Mouse (Mus musculus) Muller cell, postnatal 12 days (primary cell): Measurements from ENCODE around the gene Dio1.

Source experiments
- DNase-seq: peaks from one replicate; pipeline ENCODE4 v3.0.0-alpha.2; 2015; ENCODE audit errors: inconsistent ontology term

The Dio1 gene

GRCm38 (mm10) chr4:107306966-107307365, at the start of gene Dio1:
Gene Dio1 (minus strand): TSS chr4:107307169.
- no peak for DNase-seq

- DNase-seq: no peak
Measured at GRCm38 (mm10) chr4:107354543-107354942, 47.6 kb upstream of the Dio1 start.

GRCm38 (mm10) chr4:107354126-107354525, 47.2 kb upstream of the Dio1 start:
- no peak for DNase-seq

GRCm38 (mm10) chr4:107353612-107354011, 46.6 kb upstream of the Dio1 start:
- DNase-seq: no peak

- DNase-seq: no peak
Measured at GRCm38 (mm10) chr4:107351368-107351767, 44.4 kb upstream of the Dio1 start.

- peak; percentile 27 for DNase-seq
Measured at GRCm38 (mm10) chr4:107349311-107350008, 42.5 kb upstream of the Dio1 start.

GRCm38 (mm10) chr4:107348529-107349310, 41.8 kb upstream of the Dio1 start:
- no peak for DNase-seq

GRCm38 (mm10) chr4:107347221-107347620, 40.3 kb upstream of the Dio1 start:
- no peak for DNase-seq

GRCm38 (mm10) chr4:107344612-107345011, 37.6 kb upstream of the Dio1 start:
- DNase-seq: no peak

GRCm38 (mm10) chr4:107341354-107341753, 34.4 kb upstream of the Dio1 start:
- DNase-seq: peak; percentile 82

GRCm38 (mm10) chr4:107337455-107337854, 30.5 kb upstream of the Dio1 start:
- DNase-seq: no peak

GRCm38 (mm10) chr4:107336356-107336755, 29.4 kb upstream of the Dio1 start:
- DNase-seq: no peak

- DNase-seq: no peak
Measured at GRCm38 (mm10) chr4:107333514-107333913, 26.5 kb upstream of the Dio1 start.

- no peak for DNase-seq
Measured at GRCm38 (mm10) chr4:107328530-107328929, 21.6 kb upstream of the Dio1 start.

- DNase-seq: no peak
Measured at GRCm38 (mm10) chr4:107323113-107323512, 16.1 kb upstream of the Dio1 start.

GRCm38 (mm10) chr4:107321041-107321440, 14.1 kb upstream of the Dio1 start:
- no peak for DNase-seq

GRCm38 (mm10) chr4:107318646-107319045, 11.7 kb upstream of the Dio1 start:
- no peak for DNase-seq

GRCm38 (mm10) chr4:107314479-107314805, 7.5 kb upstream of the Dio1 start:
- DNase-seq: no peak

- peak; percentile 90 for DNase-seq
Measured at GRCm38 (mm10) chr4:107313690-107314478, 6.9 kb upstream of the Dio1 start, which contains the start of gene Yipf1. Gene Yipf1 (plus strand): TSS chr4:107314363.

GRCm38 (mm10) chr4:107303531-107303930, 3.4 kb downstream of the Dio1 start:
- DNase-seq: no peak

- no peak for DNase-seq
Measured at GRCm38 (mm10) chr4:107302832-107303231, 4.1 kb downstream of the Dio1 start.

GRCm38 (mm10) chr4:107302221-107302620, 4.7 kb downstream of the Dio1 start:
- no peak for DNase-seq
